Mouse (Mus musculus): ENCODE measurements around the gene Slc34a1.

Slc34a1 gene

DNA sequence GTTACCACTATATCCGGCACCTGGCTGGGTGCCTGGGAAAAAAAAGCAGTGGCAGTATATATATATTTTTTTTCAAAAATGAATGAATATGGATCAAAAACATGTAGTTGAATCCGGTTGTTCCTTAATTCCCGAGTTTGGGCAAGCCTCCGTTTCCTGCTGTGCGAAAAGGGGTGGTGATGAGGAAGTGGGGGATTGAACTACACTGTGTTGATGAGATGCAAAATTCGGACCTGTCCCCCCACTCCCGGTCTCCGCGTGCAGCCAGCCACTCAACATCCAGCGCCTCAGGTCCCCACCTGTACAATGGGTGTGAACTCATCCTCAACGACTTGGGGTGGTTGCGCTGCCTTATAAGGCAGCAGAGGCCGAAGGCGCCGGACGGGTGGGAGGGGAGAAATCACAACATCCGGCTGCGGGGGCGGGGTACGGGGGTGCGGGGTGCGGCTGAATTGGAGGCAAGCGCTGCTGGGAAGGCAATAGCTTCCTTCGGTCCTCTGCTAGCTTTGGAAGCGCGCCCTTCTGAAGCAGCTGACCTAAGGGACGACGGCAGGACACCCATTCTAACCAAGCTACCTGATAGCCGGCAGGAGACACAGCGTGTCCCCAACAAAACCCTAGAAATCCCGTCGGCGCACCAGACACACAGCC, 46.4 kb downstream of the Slc34a1 start:
- peak; percentile 67 for DNase-seq (ENCODE audit: low read depth)

DNA sequence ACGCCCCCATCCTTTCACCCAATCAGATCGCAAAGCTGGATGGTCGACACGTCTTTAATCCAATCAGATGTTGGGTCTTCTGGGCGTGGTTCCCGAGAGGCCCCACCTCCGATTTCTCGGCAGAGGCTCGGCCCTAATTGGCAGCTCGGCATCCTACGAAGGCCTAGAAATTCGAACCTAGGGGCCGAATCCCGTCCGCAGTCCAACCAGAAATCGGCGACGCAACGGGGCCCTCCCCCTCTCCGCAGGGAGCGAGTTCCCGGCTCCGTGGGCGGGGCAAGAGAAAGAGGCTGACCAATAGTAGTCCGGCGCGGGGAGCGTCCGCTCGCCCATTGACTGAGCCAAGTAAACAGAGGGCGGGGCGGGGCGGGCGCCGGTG, 46.9 kb downstream of the Slc34a1 start, which contains the start of gene Grk6:
Gene Grk6 (plus strand): TSS at position 136 of the 379 bp plus-strand sequence.
- DNase-seq (ENCODE audit: low read depth): peak; percentile 98

DNA sequence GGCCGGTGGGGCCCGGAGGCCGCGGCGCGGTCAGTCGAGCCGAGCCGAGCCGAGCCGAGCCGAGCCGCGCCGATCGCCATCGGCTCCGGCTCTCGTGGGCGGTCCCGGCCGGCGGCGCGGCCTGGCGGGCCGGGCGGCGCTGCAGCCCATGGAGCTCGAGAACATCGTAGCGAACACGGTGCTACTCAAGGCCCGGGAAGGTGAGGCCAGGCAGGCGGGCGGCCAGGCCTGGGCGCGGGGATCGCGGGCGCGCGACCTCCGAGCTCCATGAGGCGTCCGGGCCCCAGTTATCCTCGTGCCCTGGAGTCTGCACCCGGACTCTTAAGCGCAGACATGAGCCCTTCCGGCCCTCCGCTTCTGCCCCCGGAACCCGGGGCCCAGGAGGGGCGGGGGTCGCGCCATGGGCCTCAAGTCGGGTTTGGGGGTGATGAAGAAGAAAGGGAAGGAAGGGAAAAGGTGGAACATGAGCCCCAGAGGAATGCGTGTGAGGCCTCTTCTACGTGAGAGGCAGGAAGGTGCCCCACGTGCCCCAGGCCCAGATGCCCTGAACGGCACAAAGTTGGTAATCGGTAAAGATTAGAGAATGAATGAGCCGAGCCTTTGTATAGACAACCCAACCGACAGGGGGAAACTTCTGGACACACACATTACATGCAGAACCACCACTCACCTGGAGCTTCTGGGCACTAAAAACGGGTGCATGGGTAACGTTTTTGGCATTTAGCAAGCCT, 47.5 kb downstream of the Slc34a1 start:
- peak; percentile 39 for DNase-seq (ENCODE audit: low read depth)

DNA sequence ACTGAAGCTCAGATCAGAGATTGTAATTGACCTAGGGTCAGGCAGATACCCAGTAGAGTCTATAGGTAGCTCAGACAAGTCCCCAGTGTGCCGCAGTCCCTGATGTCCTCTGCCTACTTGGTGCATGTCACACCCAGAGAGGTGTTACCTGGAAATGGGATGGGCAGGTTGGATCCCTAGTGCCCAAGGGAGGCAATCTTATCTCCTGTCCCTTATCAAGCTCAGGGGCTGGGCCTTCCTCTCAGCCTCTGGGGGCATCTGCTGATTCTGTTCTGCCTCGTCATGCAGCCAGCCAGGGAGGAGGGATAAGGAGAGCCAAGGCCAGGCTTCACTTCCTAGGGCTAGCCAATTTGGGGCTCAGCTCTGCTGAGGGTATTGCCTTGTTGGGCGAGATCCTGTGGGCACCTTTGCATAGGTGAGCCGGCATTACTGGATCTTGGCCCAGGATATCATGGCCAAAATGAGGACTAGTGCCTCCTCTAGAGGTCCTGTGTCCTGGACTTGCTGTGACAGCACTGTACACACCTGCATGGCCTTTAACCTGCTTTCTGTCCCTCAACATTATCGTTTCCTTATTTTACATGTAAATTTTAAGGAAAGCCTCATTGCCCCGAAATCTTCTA, 48.6 kb downstream of the Slc34a1 start:
- peak; percentile 56 for DNase-seq (ENCODE audit: low read depth)

DNA sequence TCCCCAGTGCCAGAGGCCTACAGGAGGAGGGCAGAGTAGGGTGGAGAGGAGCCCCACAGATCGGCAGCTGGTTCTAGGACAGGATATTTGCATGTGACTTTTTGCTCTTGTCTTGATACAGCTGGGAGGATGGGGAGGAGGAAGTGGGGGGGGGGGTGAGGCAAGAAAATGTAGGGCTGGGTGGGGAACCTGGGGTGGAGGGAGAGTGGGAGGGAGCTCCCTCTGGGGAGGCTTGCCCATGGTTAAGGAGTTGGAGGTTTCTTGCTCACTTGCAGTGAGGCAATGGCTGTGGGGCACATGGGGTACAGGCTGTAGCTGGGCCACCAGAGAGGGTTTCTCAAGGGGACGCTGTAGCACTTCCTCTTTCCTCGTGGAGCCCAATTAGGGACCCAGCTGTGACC, 49.6 kb downstream of the Slc34a1 start:
- DNase-seq (ENCODE audit: low read depth): no peak

DNA sequence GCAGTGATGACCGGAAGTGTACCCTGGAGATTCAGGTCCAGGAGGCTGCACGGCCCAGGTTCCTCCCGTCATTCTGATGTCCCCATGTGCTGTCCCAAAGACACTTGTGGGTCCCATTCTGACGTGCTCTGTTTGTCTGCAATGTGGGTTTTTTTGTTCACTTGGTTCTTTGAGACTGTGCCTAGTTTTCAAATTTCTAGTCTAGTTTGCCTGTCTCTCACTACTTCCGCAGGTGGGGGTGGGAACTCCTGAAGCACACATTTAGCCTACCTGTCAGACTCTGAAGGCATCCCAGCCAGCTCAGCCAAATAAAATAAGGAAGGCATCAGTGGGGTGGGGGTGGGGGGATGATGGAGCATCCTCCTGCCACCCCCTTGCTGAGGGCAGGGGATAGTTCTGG, 50.1 kb downstream of the Slc34a1 start:
- no peak for DNase-seq (ENCODE audit: low read depth)

DNA sequence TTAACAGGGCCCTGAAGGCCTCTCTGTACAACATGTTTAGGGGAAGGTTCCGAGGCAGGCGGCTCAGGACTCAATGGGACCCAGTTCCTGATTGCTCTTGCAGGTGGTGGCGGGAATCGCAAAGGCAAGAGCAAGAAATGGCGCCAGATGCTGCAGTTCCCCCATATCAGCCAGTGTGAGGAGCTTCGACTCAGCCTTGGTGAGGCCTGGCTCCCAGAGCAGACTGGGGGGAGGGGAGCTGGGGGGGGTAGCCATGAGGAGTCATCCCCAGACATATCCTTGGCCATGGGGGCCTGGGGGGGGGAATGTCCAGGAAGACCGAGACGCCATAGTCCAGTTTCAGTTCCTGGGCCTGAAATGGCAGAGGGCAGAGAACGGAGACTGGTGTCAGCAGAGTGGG, 51.2 kb downstream of the Slc34a1 start:
- DNase-seq (ENCODE audit: low read depth): no peak

DNA sequence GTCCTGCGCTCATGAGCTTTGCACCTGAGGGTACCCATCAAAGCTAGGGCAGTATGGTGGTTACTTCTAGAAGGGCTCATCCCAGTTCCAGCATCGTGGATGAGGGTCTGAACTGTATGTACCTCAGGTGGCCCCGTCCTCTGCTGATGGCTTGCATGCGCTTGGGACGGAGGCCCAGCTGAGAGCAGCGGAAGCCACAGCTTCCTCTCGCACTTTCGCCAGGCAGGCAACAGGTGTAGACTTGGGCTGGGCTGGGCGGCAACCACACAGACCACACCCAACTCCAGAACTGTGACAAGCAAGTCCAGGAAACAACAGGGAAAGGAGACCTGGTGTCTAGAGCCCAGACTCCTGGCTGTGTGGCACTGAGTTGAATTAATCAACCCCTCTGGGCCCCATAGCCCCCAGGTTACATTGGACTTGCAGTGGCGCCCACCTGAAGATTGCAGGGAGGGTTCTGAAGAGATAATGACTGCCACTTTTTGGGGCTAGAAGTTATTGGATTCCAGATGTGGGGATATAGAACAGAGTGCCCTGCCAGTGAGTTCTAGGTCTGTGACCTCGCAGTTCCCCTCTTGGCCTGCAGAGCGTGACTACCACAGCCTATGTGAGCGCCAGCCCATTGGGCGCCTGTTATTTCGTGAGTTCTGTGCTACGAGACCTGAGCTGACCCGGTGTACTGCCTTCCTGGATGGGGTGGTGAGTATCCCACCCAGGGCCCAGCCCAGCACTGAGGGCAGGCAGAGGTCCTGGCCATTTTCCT, 51.9 kb downstream of the Slc34a1 start:
- DNase-seq (ENCODE audit: low read depth): no peak

DNA sequence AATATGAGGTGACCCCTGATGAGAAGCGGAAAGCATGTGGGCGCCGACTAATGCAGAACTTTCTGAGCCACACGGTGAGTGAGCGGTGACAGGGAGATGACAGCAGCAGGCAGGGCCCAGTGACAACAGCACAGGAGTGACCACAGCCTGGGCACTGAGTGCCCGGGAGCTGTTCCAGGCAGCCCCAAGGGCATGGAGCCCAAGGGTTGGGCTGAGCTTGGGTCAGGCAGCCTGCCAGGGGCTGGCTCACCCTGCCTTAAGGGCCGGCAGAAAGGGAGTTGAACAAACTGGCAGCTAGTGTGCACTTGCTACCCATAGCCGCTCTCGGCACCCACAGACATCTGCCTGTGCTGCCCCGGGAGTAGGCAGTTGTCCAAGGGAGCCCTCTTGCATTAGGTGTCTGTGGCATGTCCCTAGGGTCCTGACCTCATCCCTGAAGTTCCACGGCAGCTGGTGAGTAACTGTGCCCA, 52.6 kb downstream of the Slc34a1 start:
- no peak for DNase-seq (ENCODE audit: low read depth)

DNA sequence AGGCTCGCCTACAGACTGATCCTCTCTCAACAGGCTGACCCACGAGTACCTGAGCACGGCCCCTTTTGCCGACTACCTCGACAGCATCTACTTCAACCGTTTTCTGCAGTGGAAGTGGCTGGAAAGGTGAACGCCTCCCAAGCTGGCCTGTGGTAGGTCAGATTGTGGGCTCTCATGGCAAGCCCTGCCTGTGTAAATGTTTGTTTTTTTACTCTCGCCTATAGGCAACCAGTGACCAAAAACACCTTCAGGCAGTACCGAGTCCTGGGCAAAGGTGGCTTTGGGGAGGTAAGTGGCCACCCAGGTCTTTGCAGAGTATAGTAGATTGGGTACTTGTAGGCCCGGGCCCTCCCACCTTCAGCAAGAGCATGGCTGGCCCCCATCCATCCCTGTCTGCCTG, 53.3 kb downstream of the Slc34a1 start:
- DNase-seq (ENCODE audit: low read depth): no peak

DNA sequence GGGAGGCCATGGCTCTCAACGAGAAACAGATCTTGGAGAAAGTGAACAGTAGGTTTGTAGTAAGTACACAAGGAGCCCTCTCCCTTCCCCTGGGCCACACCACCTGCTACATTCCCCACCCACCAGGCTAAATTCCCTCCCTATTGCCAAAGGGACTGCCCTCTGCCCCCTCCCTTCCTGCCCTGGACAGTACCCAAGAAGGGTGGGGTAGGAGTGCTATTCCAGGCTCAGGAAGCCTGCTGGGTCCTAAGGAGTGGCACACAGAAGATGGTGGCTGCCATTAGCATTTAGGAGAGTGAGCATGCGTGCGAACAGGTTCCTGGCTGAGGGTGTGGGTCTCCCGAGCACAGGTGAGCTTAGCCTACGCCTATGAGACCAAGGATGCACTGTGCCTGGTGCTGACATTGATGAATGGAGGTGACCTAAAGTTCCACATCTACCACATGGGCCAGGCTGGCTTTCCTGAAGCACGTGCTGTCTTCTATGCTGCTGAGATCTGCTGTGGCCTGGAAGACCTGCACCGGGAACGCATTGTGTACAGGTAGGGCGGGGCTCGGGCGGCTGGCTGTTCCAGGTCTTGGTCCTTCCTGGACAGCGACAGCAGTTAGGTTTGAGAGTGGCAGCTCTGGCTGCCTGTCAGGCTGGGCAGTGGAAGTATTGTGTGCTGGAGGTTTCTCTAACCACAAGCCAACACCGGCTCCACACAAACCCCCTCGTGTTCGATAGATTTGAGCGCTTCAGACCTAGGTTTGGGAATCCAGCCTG, 54.0 kb downstream of the Slc34a1 start:
- no peak for DNase-seq (ENCODE audit: low read depth)

DNA sequence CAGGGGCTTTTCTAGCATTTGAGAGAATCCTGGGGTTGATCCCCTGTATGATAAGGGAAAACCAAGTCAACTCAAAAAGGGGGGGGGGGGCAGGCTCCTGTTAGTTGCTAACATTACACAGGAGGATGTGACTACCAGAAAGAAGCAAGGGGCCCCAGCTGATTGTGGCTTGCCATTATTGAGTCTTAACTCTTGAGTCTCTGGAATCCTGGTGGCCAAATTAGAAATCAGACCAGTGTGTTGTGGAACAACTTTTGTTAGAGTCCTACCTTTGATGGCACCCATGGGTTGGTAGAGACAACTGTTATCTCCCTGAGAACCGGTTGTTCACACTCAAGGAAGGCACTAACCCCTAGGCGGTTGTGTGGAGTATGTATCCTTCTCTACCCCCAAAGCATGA, 65.0 kb downstream of the Slc34a1 start:
- DNase-seq (ENCODE audit: low read depth): no peak

DNA sequence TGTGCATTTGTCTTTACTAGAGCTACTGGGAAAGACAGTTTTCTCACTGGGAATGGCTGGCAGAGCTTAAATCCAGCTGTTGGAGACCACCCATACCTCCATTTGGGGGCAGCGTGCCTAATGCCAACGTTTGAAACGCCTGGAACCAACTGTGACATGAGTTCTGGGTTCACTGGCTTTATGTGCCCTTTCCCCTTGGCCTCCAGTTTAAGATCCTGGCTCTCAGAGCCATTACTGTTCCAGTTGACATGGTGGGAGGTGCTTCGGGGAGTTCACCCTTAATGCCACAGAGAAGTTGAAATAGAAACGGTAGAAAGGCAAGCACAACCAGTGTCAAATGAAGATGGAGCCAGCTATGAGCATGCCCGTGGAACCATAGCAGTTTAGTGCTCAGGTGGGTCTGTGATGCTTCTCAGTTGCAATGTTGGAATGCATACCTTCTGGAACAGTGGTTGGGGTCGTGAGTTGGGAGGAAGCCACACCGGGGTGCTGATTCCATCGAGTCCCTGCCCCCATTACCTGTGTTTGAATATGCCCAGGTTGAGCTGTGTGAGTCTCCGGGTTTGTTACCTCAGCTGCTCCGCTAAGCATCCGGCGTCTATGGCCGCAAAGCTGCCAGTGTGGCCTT, 65.5 kb downstream of the Slc34a1 start:
- no peak for DNase-seq (ENCODE audit: low read depth)

DNA sequence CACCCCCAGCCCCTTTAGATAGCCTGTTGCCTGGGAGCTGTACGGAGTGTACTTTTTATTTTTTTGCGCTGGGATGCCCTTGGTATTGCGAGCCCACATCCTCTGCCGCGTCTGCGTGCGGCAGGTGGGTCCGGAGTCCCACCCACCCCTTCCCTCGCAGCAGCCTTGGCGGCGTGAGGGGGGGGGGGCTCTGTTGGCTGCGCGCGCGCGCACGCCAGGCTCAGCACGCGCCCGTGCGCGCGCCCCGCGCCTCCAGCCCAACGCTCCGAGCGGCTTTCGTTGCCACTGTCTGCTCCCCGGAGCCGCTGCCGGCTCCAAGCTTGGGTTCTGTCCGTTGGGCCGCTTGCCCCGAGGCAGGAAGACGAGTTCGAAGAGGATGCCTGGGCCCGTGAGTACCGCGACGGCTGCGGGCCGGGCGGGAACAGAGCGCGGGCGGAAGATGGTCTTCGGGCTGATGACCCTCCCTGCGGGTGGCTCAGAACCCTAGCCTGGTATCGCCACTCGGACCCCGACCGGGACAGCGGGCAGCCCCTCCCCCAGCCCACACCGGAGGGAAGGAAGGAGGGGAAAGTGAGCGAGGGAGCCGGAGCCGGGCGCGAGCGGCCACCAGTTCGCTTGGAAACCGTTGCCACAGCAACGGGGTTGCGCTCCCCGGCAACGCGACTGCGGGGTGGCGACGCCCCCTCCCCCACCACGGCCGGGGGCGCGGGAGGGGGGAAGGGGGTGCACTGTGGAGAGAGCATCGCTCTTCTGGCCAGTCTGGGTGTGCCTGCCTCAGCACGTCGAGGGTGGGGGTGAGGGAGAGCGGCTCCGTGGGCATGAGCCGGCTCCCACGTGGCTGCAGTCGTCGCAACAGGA, 66.3 kb downstream of the Slc34a1 start, which contains the start of gene Prr7:
Gene Prr7 (plus strand): TSS at position 241 of the 858 bp plus-strand sequence.
- no peak for DNase-seq (ENCODE audit: low read depth)

DNA sequence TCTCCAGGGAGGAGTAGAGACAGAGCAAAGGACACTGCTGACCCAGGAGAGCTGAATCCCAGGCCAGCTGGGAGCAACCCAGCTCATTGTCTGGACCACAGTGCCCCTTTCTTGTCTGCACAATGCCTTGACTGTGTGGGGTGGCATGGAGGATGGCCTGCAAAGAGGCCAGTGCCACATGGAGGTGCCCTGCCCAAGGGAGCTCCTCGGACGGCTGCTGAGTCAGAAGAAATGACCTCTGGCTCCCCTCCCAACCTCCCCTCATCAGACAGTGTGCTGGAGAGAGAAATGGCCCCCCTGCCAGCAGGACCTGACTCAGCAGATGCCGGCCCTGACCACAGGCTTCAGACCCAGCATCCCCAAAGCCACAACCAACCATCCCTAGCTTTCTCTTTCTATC, 67.2 kb downstream of the Slc34a1 start:
- no peak for DNase-seq (ENCODE audit: low read depth)
